Mouse (Mus musculus) liver, embryonic 16.5 days (tissue): ENCODE data around the gene 4921536K21Rik. TPM values are rescaled to one million over a fixed set of nuclear protein-coding genes. Genes with fewer than 3 reads are reported as not detected.
"Not testable (repeated sequence)": the region's sequence is repeated elsewhere in the genome, so short reads cannot be mapped to it uniquely, and the experiment has no call there.

Experiments
- ATAC-seq: fragments of 200-750 bp; cut with Nextera tagmentation; 2 replicates; pipeline ENCODE4 v1.8.0; 2017; ENCODE audit warnings: low read depth, mild to moderate bottlenecking, moderate number of reproducible peaks, moderate library complexity
- H3K27ac ChIP-seq: fragments of 300-500 bp; sonication (generic); 2 replicates; pipeline ENCODE4 v1.5.1; 2014; ENCODE audit warnings: mild to moderate bottlenecking, low read length
- H3K27me3 ChIP-seq: fragments of 300-500 bp; sonication (generic); 2 replicates; pipeline ENCODE4 v1.6.1; 2014; ENCODE audit warnings: low read depth, low read length, mixed read lengths; ENCODE audit not compliant: control insufficient read depth, insufficient read depth
- H3K36me3 ChIP-seq: fragments of 300-500 bp; sonication (generic); 2 replicates; pipeline ENCODE4 v1.6.1; 2014; ENCODE audit warnings: mild to moderate bottlenecking; ENCODE audit not compliant: control insufficient read depth, insufficient read depth
- H3K4me1 ChIP-seq: fragments of 300-500 bp; sonication (generic); 2 replicates; pipeline ENCODE4 v1.6.1; 2014; ENCODE audit warnings: low read depth, low read length, mixed read lengths; ENCODE audit not compliant: control insufficient read depth
- H3K4me2 ChIP-seq: fragments of 300-500 bp; sonication (generic); 2 replicates; pipeline ENCODE4 v1.6.1; 2014; ENCODE audit warnings: low read depth, low read length, mixed read lengths
- H3K4me3 ChIP-seq: fragments of 300-500 bp; sonication (generic); 2 replicates; pipeline ENCODE4 v1.5.1; 2014; ENCODE audit warnings: low read depth, mild to moderate bottlenecking, low read length
- H3K9ac ChIP-seq: fragments of 300-500 bp; sonication (generic); 2 replicates; pipeline ENCODE4 v1.6.1; 2014; ENCODE audit warnings: low read depth, low read length
- H3K9me3 ChIP-seq: fragments of 300-500 bp; sonication (generic); replicated peaks from 2 replicates; pipeline ENCODE4 v1.6.1; 2016; ENCODE audit warnings: low read length; ENCODE audit not compliant: control insufficient read depth
- WGBS: fragments of 180-500 bp; shearing (Covaris S2); extraction: QIAGEN DNeasy Blood & Tissue Kit; methylation state at CpG from one replicate; pipeline ENCODE4 v1.1.7; 2014; ENCODE audit not compliant: insufficient replicate concordance; 5-methylcytosine and 5-hydroxymethylcytosine counted together
- polyA plus RNA-seq: library from polyadenylated mRNA; unstranded; fragments of >200 nt; fragmentation: Nextera tagmentation; extraction: Ambion mirVana; gene quantifications from 2 replicates; pipeline ENCODE4 v1.2.1, GENCODE M21; 2015

The 4921536K21Rik gene
- polyA plus RNA-seq, 1 experiment from 2014 or later = not detected

DNA sequence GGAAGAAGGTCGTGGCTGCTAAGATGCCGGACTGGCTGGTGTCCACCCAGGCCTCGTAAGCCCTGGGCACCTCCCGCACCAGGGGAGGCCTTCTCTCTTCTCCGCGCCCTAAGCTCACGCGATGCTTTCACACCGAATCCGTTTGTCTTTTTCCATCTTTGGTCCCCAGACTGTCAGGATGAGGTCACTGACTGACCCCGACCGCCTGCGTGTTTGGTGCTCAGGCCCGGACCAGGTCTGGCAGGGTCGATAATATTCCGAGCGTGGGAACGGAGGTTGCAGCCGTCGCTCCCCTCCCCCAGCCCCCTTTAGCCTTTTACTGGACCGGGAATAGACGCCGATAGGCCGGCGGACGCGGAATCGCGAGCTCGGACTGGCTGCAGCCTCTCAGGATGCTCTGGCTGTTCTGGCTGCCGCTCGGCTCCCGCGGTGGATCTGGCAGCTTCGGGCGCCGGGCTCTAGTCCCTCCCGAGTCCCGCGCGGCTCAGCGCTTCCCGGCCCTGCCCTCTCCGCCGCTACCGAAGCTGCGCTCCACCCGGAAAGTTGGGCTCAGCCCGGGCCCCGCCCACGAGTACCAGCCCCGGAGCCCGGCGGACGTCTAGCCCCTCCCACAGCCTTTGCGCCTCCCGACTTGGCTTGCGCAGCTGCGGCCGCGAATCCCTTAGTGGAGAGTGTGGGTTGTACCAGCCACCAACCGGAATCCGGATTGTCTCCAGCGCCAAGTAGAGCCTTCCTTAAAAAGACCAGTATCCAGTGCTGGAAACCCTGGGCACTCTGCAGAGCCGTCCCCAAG is 18.6 kb upstream of the 4921536K21Rik start:
- H3K9me3 ChIP-seq = no peaks in the 10 kb centered on the region
- under 1% methylated on average over 65 of the region's 65 CpGs for WGBS

DNA sequence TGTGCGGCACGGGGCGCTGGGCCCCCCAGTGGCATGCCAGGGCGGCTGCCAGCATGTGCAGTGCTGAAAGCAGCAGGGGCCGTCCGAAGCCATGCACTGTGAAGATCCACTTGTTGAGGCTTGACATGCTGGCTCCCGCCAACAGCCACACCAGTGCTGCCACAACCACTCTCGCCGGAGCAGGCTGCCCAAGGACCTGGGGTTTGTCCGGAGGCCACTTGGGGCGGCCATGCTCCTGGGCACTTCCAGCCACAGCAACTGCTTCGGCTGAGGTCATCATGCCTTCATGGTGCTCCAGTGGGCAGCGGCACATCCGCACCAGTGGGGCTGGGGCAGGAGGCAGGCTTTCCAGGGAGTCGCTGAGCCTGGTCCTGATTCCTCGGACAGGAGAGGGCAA is 18.0 kb upstream of the 4921536K21Rik start:
- Histone ChIP-seq H3K4me3 (peak overlapping the region; percentile 59), H3K36me3 (no peaks in the 10 kb centered on the region), H3K4me2 (peak overlapping the region; percentile 73), H3K9ac (no peak overlapping the region), H3K27me3 (peaks cover 27% of the 10 kb centered on the region), H3K27ac (no peak overlapping the region), H3K4me1 (peaks cover 9% of the 10 kb centered on the region), H3K9me3 (no peaks in the 10 kb centered on the region)
- no peak for ATAC-seq
- 7% methylated on average over 16 of the region's 16 CpGs for WGBS

More for the DNA sequence above, 18.6 kb upstream of the 4921536K21Rik start:
- H3K36me3 ChIP-seq = no peaks in the 10 kb centered on the region
- ATAC-seq = peak; percentile 68
- H3K27ac ChIP-seq = no peak overlapping the region; the same call in 1 of the 2 replicates
- peaks cover 9% of the 10 kb centered on the region for H3K4me1 ChIP-seq
- peaks cover 27% of the 10 kb centered on the region for H3K27me3 ChIP-seq
- H3K4me3 ChIP-seq = peak overlapping the region; percentile 59
- H3K9ac ChIP-seq = peak overlapping the region; percentile 25; the same call in 1 of the 2 replicates
- H3K4me2 ChIP-seq = peak overlapping the region; percentile 73

GRCm38 (mm10) chr11:3912100-3912874 is 17.4 kb upstream of the 4921536K21Rik start:
- Histone ChIP-seq H3K4me2 (peak overlapping the region; percentile 73; the same call in 1 of the 2 replicates), H3K9ac (no peak overlapping the region), H3K4me1 (peaks cover 9% of the 10 kb centered on the region), H3K36me3 (no peaks in the 10 kb centered on the region), H3K4me3 (no peak overlapping the region), H3K27ac (no peak overlapping the region), H3K9me3 (no peaks in the 10 kb centered on the region), H3K27me3 (peaks cover 27% of the 10 kb centered on the region)
- ATAC-seq = no peak
- WGBS = 39% methylated on average over 19 of the region's 19 CpGs

DNA sequence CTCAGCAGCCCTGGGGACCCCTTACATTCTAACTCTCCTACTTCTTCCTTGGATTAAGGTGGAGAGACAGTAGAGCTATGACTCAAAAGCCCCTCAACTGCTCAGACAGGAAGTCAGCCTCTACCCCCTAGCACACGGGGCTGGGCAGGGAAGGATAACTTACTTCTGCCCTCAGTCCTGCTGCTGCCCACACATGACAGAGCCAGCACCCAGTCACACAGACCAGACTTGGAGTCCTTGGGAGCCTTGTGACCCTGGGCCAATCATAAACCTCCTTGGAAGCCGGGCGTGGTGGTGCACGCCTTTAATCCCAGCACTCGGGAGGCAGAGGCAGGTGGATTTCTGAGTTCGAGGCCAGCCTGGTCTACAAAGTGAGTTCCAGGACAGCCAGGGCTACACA is 16.5 kb upstream of the 4921536K21Rik start:
- not testable (repeated sequence) for H3K4me1 ChIP-seq, H3K4me3 ChIP-seq, H3K9me3 ChIP-seq, H3K36me3 ChIP-seq, H3K9ac ChIP-seq, H3K4me2 ChIP-seq, ATAC-seq, H3K27ac ChIP-seq
- peaks cover 27% of the 10 kb centered on the region for H3K27me3 ChIP-seq
- 63% methylated on average over 5 of the region's 6 CpGs for WGBS

DNA sequence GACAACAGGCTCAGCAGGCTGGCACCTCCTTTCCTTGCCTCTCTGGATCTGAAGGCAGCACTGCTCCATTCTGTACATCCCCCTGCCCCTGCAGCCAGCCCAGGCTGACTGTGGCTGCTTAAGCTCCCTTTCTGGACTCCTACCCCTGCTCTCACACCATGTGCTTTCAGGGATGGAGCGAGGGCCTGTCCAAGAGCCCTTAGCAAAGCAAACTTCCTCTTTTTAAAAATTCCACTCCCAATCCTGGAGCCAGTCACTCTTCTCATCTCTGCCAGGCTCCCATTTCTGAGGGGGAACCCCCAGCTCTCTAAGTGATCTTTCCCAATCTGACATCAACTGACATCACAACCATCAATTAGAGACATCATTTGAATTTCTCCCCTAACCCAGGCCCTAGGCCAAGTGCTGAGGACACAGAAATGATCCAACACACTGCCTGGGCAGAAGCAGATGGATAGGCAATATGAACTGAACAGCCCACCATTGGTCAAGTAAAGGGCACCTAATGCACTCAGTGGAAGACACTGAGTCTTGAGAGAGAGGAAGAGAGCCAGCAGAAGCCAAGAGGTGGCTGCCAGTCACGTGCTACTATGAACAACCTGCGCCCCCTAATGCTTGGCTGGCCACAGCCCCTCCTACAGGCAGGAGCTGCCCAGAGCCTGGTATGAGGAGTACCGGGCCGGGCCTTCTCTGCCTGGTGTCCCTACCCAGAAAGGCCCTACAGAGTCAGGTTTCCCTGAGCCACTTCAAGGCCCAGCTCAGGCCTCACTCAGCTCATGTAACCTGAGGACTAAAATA is 15.8 kb upstream of the 4921536K21Rik start:
- Histone ChIP-seq H3K4me1 (peaks cover 9% of the 10 kb centered on the region), H3K4me2 (no peak overlapping the region), H3K4me3 (no peak overlapping the region), H3K9me3 (no peaks in the 10 kb centered on the region), H3K36me3 (no peaks in the 10 kb centered on the region), H3K9ac (no peak overlapping the region), H3K27ac (no peak overlapping the region), H3K27me3 (peaks cover 27% of the 10 kb centered on the region)
- no peak for ATAC-seq
- 42% methylated on average over 5 of the region's 5 CpGs for WGBS

DNA sequence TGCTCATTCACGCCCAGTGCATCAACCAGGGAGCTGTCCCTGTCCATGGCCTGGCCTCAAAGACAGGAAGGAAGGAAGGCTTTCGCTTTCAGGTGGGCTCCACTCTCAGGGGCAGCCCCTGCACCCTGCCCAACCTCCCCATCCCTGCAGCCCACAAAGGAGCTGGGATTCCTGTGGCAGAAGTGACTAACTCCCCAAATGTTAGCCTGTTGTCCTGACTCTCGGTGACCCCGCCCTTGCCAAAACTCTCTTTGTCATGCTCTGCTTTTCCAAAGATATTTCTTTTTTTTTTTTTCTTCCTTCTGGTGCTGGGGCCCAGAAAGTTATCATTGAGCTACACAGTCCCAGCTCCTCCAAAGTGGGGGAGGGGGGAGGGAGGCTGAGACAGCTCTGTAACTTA is 14.3 kb upstream of the 4921536K21Rik start:
- Histone ChIP-seq H3K4me1 (peaks cover 7% of the 10 kb centered on the region), H3K36me3 (no peaks in the 10 kb centered on the region), H3K9ac (no peak overlapping the region), H3K4me2 (no peak overlapping the region), H3K27me3 (peaks cover 25% of the 10 kb centered on the region), H3K9me3 (no peaks in the 10 kb centered on the region), H3K27ac (no peak overlapping the region), H3K4me3 (no peak overlapping the region)
- ATAC-seq = no peak
- 60% methylated on average over 4 of the region's 4 CpGs for WGBS

DNA sequence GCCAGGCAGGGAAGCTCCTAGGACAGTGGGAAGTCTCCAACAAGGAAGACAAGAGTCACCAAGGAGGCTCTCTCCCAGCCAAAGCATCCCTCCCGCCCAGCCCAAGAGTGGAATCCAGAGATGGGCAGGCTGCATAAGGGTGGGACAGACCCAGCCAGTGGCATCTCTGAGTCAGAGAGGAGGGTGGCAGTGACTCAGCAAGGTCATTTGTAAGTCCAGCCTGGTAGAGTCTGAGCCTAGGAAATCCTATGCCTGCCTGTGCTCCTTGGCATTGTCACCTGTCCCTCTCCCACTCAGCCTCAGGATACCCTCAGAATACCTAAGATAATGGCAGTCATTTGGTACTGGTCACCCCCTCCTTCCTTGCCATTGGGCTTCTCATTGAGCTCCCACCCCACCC is 10.5 kb upstream of the 4921536K21Rik start:
- no peaks in the 10 kb centered on the region for H3K4me1 ChIP-seq
- no peak for ATAC-seq
- no peaks in the 10 kb centered on the region for H3K36me3 ChIP-seq
- H3K9me3 ChIP-seq = no peaks in the 10 kb centered on the region
- WGBS = 50% methylated on average over 1 of the region's 1 CpGs
- no peak overlapping the region for H3K27ac ChIP-seq
- H3K9ac ChIP-seq = no peak overlapping the region
- H3K27me3 ChIP-seq = no peaks in the 10 kb centered on the region
- no peak overlapping the region for H3K4me2 ChIP-seq
- H3K4me3 ChIP-seq = no peak overlapping the region

- 68% methylated on average over 6 of the region's 6 CpGs for WGBS
- Histone ChIP-seq H3K4me3 (no peak overlapping the region), H3K36me3 (no peaks in the 10 kb centered on the region), H3K4me1 (no peaks in the 10 kb centered on the region), H3K9me3 (no peaks in the 10 kb centered on the region), H3K27me3 (no peaks in the 10 kb centered on the region), H3K27ac (no peak overlapping the region), H3K9ac (no peak overlapping the region), H3K4me2 (no peak overlapping the region)
- no peak for ATAC-seq
Measured at GRCm38 (mm10) chr11:3904673-3905072, 9.8 kb upstream of the 4921536K21Rik start.
